Mouse (Mus musculus): ENCODE measurements around the gene Il9. TPM values are rescaled to one million over a fixed set of nuclear protein-coding genes. Genes with fewer than 3 reads are reported as not detected.

Gene Il9
- not detected in 2 replicates for polyA plus RNA-seq (2015; fragmentation: Nextera tagmentation; extraction: Ambion mirVana)

GRCm38 (mm10) chr13:56482146-56482545 is at the start of gene Il9:
Gene Il9, minus strand, starts transcription at chr13:56482246.

DNA sequence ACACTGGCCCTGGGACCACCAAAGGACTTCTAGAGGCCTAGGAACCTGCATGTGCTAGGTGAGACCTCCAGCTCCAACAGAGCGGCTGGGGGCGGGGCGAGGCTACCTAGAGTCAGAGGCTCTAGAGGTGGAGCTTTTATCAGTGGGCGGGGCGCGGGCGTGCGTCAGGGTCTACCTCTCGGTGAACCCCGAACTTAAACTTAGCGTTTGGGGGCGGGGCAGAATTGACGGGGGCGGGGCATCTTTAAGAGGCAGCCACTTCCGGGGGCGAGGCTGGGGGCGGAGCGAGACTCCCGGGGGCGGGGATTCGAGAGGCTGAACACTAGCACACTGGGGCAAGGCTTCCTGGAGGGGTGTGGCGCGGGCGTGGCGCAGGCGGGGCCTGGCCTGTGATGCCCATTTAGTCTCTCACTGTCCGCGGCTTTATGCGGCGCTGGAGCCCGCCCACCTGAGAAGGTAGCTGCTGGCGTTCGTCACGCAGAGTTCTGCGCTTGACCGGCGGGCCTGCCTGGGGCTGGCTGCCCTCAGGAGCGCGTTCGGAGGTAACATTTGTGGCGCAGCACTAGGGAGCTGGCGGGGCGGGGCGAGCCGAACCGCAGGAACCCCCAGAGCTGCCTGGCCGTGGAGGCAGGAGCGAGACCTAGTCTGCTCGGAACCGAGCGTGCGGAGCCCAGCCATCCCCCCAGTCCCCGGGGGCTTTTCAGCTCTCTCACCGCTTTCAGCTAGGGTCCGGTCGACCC is 40.2 kb upstream of the Il9 start, which contains the start of gene Fbxl21:
Gene Fbxl21, plus strand, starts transcription at position 392 of the 740 bp plus-strand sequence.

GRCm38 (mm10) chr13:56438211-56439075 is 43.6 kb downstream of the Il9 start, which contains the start of gene Slc25a48:
Gene Slc25a48, plus strand, starts transcription at chr13:56438355.

Other genes with a start within 250 kb of the Il9 start
- gene Neurog1, start 230.1 kb downstream of the Il9 start, polyA plus RNA-seq (2015; fragmentation: Nextera tagmentation; extraction: Ambion mirVana), result not detected in 2 replicates
- 20.2 and 20.4 TPM in 2 replicates for gene Cxcl14, start 185.7 kb downstream of the Il9 start, polyA plus RNA-seq (2015; fragmentation: Nextera tagmentation; extraction: Ambion mirVana)
- gene Gm3045, start 55.7 kb downstream of the Il9 start, polyA plus RNA-seq (2015; fragmentation: Nextera tagmentation; extraction: Ambion mirVana), result not detected in 2 replicates
- gene Slc25a48, start 43.9 kb downstream of the Il9 start, polyA plus RNA-seq (2015; fragmentation: Nextera tagmentation; extraction: Ambion mirVana), result 0.06 and 0.10 TPM in 2 replicates
- 6.0 and 7.1 TPM in 2 replicates for gene Fbxl21, start 40.2 kb upstream of the Il9 start, polyA plus RNA-seq (2015; fragmentation: Nextera tagmentation; extraction: Ambion mirVana)
- not detected in 2 replicates for gene Lect2, start 66.3 kb upstream of the Il9 start, polyA plus RNA-seq (2015; fragmentation: Nextera tagmentation; extraction: Ambion mirVana)
- 17.1 and 17.6 TPM in 2 replicates for gene Tgfbi, start 127.3 kb upstream of the Il9 start, polyA plus RNA-seq (2015; fragmentation: Nextera tagmentation; extraction: Ambion mirVana)
- gene Smad5, start 220.8 kb upstream of the Il9 start, polyA plus RNA-seq (2015; fragmentation: Nextera tagmentation; extraction: Ambion mirVana), result 11.4 and 15.1 TPM in 2 replicates

Measured in neural tube, postnatal 0 days (tissue).